Mouse (Mus musculus) adrenal gland, postnatal 0 days (tissue): ENCODE measurements around the gene 2410004B18Rik. TPM values are rescaled to one million over a fixed set of nuclear protein-coding genes. Genes with fewer than 3 reads are reported as not detected.

Experiments
- polyA plus RNA-seq: library from polyadenylated mRNA; unstranded; fragments of >200 nt; fragmentation: Nextera tagmentation; extraction: Ambion mirVana; gene quantifications from 2 replicates; pipeline ENCODE4 v1.2.1, GENCODE M21; 2015

Gene 2410004B18Rik
- polyA plus RNA-seq = 52.3 and 56.3 TPM in 2 replicates

GRCm38 (mm10) chr3:145937505-145938404, at the start of gene 2410004B18Rik:
2410004B18Rik (plus strand) TSS chr3:145938014.

GRCm38 (mm10) chr3:145922019-145922854, 15.6 kb upstream of the 2410004B18Rik start, which contains the start of gene Bcl10:
Bcl10 (plus strand) TSS chr3:145922804.

GRCm38 (mm10) chr3:145987268-145987969, 49.6 kb downstream of the 2410004B18Rik start, which contains the start of gene Syde2:
Syde2 (plus strand) TSS chr3:145987870.

Other genes starting within 250 kb of the 2410004B18Rik start
- 15.7 and 22.5 TPM in 2 replicates for gene Ddah1, start 179.3 kb upstream of the 2410004B18Rik start, polyA plus RNA-seq
- 41.7 and 44.0 TPM in 2 replicates for gene Bcl10, start 15.2 kb upstream of the 2410004B18Rik start, polyA plus RNA-seq
- gene Syde2, start 49.9 kb downstream of the 2410004B18Rik start, polyA plus RNA-seq = 1.1 TPM in 2 replicates
- gene Wdr63, start 170.1 kb downstream of the 2410004B18Rik start, polyA plus RNA-seq = 0.46 and 0.61 TPM in 2 replicates
- gene Mcoln3, start 179.4 kb downstream of the 2410004B18Rik start, polyA plus RNA-seq = 0.28 and 1.4 TPM in 2 replicates
- 0.46 and 0.88 TPM in 2 replicates for gene Mcoln2, start 211.8 kb downstream of the 2410004B18Rik start, polyA plus RNA-seq